Mouse (Mus musculus) G1E (cell line): ENCODE data around the gene Ak1. TPM values are rescaled to one million over a fixed set of nuclear protein-coding genes. Genes with fewer than 3 reads are reported as not detected.

ENCODE experiments used
- ATAC-seq: 2 replicates; pipeline ENCODE4 v1.8.0; 2016; ENCODE audit warnings: mild to moderate bottlenecking; ENCODE audit not compliant: insufficient number of reproducible peaks, poor library complexity, low FRiP score, severe bottlenecking; ENCODE audit errors: extremely low read depth
- DNase-seq: peaks from one replicate; pipeline ENCODE4 v3.0.0; 2012; ENCODE audit warnings: low spot score
- H3K27me3 ChIP-seq: 2 replicates; pipeline ENCODE4 v1.6.1; 2012; ENCODE audit warnings: mild to moderate bottlenecking, low read length, inconsistent platforms; ENCODE audit not compliant: insufficient read depth
- H3K36me3 ChIP-seq: replicated peaks from 2 replicates; pipeline ENCODE3; 2012; ENCODE audit warnings: mild to moderate bottlenecking, inconsistent platforms
- H3K4me1 ChIP-seq: 2 replicates; pipeline ENCODE4 v1.6.1; 2012; ENCODE audit warnings: low read depth, low read length, inconsistent platforms, mixed read lengths; ENCODE audit not compliant: insufficient read depth
- H3K4me3 ChIP-seq: 2 replicates; pipeline ENCODE4 v1.5.1; 2012; ENCODE audit warnings: low read depth, mild to moderate bottlenecking, inconsistent platforms, low read length, moderate library complexity, mixed read lengths
- H3K9me3 ChIP-seq: replicated peaks from 2 replicates; pipeline ENCODE4 v1.6.1; 2012; ENCODE audit warnings: inconsistent platforms
- CTCF ChIP-seq: IDR thresholded peaks from 2 replicates; pipeline ENCODE4 v1.5.1; 2012; ENCODE audit warnings: low read depth, low read length, inconsistent platforms, mixed read lengths
- GATA1 ChIP-seq: IDR thresholded peaks from 2 replicates; pipeline ENCODE4 v1.6.1; 2012; ENCODE audit warnings: borderline replicate concordance, low read length, inconsistent platforms, mixed read lengths
- GATA2 ChIP-seq: IDR thresholded peaks from 2 replicates; pipeline ENCODE4 v1.6.1; 2012; ENCODE audit warnings: low read depth, low read length, inconsistent platforms, borderline replicate concordance
- POLR2AphosphoS5 ChIP-seq: IDR thresholded peaks from 2 replicates; pipeline ENCODE4 v1.6.1; 2012; ENCODE audit warnings: low read depth, low read length, inconsistent platforms; ENCODE audit not compliant: insufficient replicate concordance
- TAL1 ChIP-seq: conservative IDR thresholded peaks from 2 replicates; pipeline ENCODE4 v1.6.1; 2012; ENCODE audit warnings: low read depth, low read length, inconsistent platforms, mixed read lengths
- polyA plus RNA-seq: library from polyadenylated mRNA; stranded (reverse); fragments of >175 nt; gene quantifications from 2 replicates; pipeline ENCODE4 v1.2.3, GENCODE M21; 2012
- total RNA-seq, 2 experiments: library from RNA; stranded (forward) in 1 of 2; stranded (reverse) in 1 of 2; fragments of 200-1000 nt in 1 of 2; fragments of >200 nt in 1 of 2; fragmentation: Nextera tagmentation in 1 of 2; gene quantifications; 2 replicates each; pipeline ENCODE4 v1.2.3; 2014 to 2017

The Ak1 gene
- total and polyA plus RNA-seq, 3 experiments, result 0.44 to 0.56 TPM; not detected in 1

- DNase-seq (no peak), ATAC-seq (no peak)
- Histone ChIP-seq H3K27me3 (no peaks in the 10 kb centered on the region; the same call in 1 of the 2 replicates), H3K4me3 (no peak overlapping the region), H3K9me3 (no peaks in the 10 kb centered on the region), H3K4me1 (peaks cover 60% of the 10 kb centered on the region), H3K36me3 (no peaks in the 10 kb centered on the region)
- TF ChIP-seq GATA1 (no peak), GATA2 (no peak), TAL1 (no peak), CTCF (no peak), POLR2AphosphoS5 (no peak)
These were observed 20.3 kb downstream of the Ak1 start for GRCm38 (mm10) chr2:32641810-32642209.

- peaks cover 58% of the 10 kb centered on the region for H3K4me1 ChIP-seq
- no peak overlapping the region for H3K4me3 ChIP-seq
- DNase-seq (no peak), ATAC-seq (no peak)
- no peaks in the 10 kb centered on the region for H3K36me3 ChIP-seq
- no peaks in the 10 kb centered on the region for H3K9me3 ChIP-seq
- H3K27me3 ChIP-seq, result no peaks in the 10 kb centered on the region; the same call in 1 of the 2 replicates
- TF ChIP-seq TAL1 (no peak), CTCF (no peak), POLR2AphosphoS5 (no peak), GATA1 (no peak), GATA2 (no peak)
These were observed 21.3 kb downstream of the Ak1 start for GRCm38 (mm10) chr2:32642813-32643212.

- H3K4me3 ChIP-seq, result no peak overlapping the region
- H3K4me1 ChIP-seq, result peaks cover 51% of the 10 kb centered on the region
- ATAC-seq, result no peak
- no peaks in the 10 kb centered on the region for H3K9me3 ChIP-seq
- H3K36me3 ChIP-seq, result peaks cover 2% of the 10 kb centered on the region
- H3K27me3 ChIP-seq, result no peaks in the 10 kb centered on the region; the same call in 1 of the 2 replicates
- DNase-seq, result no peak
- TF ChIP-seq POLR2AphosphoS5 (no peak), CTCF (no peak), GATA1 (no peak), GATA2 (no peak), TAL1 (no peak)
These were observed 22.5 kb downstream of the Ak1 start for GRCm38 (mm10) chr2:32644083-32644482.

GRCm38 (mm10) chr2:32644799-32645475 is 23.4 kb downstream of the Ak1 start:
- ATAC-seq (no peak), DNase-seq (no peak)
- TF ChIP-seq CTCF (no peak), GATA2 (no peak), TAL1 (no peak), GATA1 (no peak), POLR2AphosphoS5 (no peak)
- Histone ChIP-seq H3K4me3 (peak overlapping the region; percentile 14; the same call in 1 of the 2 replicates), H3K36me3 (peaks cover 4% of the 10 kb centered on the region), H3K4me1 (peaks cover 46% of the 10 kb centered on the region), H3K9me3 (no peaks in the 10 kb centered on the region), H3K27me3 (no peaks in the 10 kb centered on the region; the same call in 1 of the 2 replicates)

GRCm38 (mm10) chr2:32645647-32646046 is 24.1 kb downstream of the Ak1 start:
- Histone ChIP-seq H3K9me3 (no peaks in the 10 kb centered on the region), H3K4me1 (peaks cover 42% of the 10 kb centered on the region), H3K27me3 (no peaks in the 10 kb centered on the region; the same call in 1 of the 2 replicates), H3K4me3 (no peak overlapping the region), H3K36me3 (peaks cover 9% of the 10 kb centered on the region)
- DNase-seq (no peak), ATAC-seq (no peak)
- no peak for TF ChIP-seq GATA1
- no peak for TF ChIP-seq TAL1
- TF ChIP-seq GATA2, result no peak
- TF ChIP-seq POLR2AphosphoS5, result no peak
- TF ChIP-seq CTCF, result no peak

- Histone ChIP-seq H3K36me3 (peaks cover 14% of the 10 kb centered on the region), H3K4me3 (peak within 1 kb of the TSS; percentile 55), H3K27me3 (no peaks in the 10 kb centered on the region; the same call in 1 of the 2 replicates), H3K9me3 (no peaks in the 10 kb centered on the region), H3K4me1 (peaks cover 39% of the 10 kb centered on the region)
- ATAC-seq (no peak), DNase-seq (peak; percentile 57)
- TF ChIP-seq TAL1, result no peak
These were observed 25.0 kb downstream of the Ak1 start, which contains the start of gene Eng for GRCm38 (mm10) chr2:32646379-32647056. Eng (plus strand) TSS chr2:32646595.
